Mouse (Mus musculus) neural tube, embryonic 13.5 days (tissue): ENCODE results near the gene Ap3m1. TPM values are rescaled to one million over a fixed set of nuclear protein-coding genes. Genes with fewer than 3 reads are reported as not detected.

ENCODE experiments used
- ATAC-seq: fragments of 200-750 bp; cut with Nextera tagmentation; 2 replicates; pipeline ENCODE4 v1.8.0; 2017; ENCODE audit warnings: low read depth, mild to moderate bottlenecking, moderate TSS enrichment, moderate library complexity
- H3K27ac ChIP-seq: fragments of 300-500 bp; sonication (generic); replicated peaks from 2 replicates; pipeline ENCODE4 v1.5.1; 2015; ENCODE audit warnings: moderate library complexity, mild to moderate bottlenecking, inconsistent platforms
- H3K27me3 ChIP-seq: fragments of 300-500 bp; sonication (generic); 2 replicates; pipeline ENCODE4 v1.6.1; 2015; ENCODE audit warnings: mild to moderate bottlenecking, inconsistent platforms
- H3K36me3 ChIP-seq: fragments of 300-500 bp; sonication (generic); 2 replicates; pipeline ENCODE4 v1.6.1; 2015; ENCODE audit warnings: mild to moderate bottlenecking, inconsistent platforms
- H3K4me1 ChIP-seq: fragments of 300-500 bp; sonication (generic); replicated peaks from 2 replicates; pipeline ENCODE4 v1.6.1; 2015; ENCODE audit warnings: inconsistent platforms
- H3K4me2 ChIP-seq: fragments of 300-500 bp; sonication (generic); 2 replicates; pipeline ENCODE4 v1.6.1; 2015; ENCODE audit warnings: inconsistent platforms, mild to moderate bottlenecking, moderate library complexity
- H3K4me3 ChIP-seq: fragments of 300-500 bp; sonication (generic); 2 replicates; pipeline ENCODE4 v1.5.1; 2015; ENCODE audit warnings: mild to moderate bottlenecking, inconsistent platforms
- H3K9ac ChIP-seq: fragments of 300-500 bp; sonication (generic); 2 replicates; pipeline ENCODE4 v1.6.1; 2015; ENCODE audit warnings: moderate library complexity, mild to moderate bottlenecking, inconsistent platforms
- H3K9me3 ChIP-seq: fragments of 300-500 bp; sonication (generic); 2 replicates; pipeline ENCODE4 v1.6.1; 2016; ENCODE audit warnings: inconsistent platforms
- WGBS: fragments of 180-500 bp; shearing (Covaris S2); methylation state at CpG from one replicate; pipeline ENCODE4 v1.1.7; 2015; 5-methylcytosine and 5-hydroxymethylcytosine counted together
- polyA plus RNA-seq: library from polyadenylated mRNA; unstranded; fragments of >200 nt; fragmentation: Nextera tagmentation; extraction: Ambion mirVana; gene quantifications from 2 replicates; pipeline ENCODE4 v1.2.1, GENCODE M21; 2015

The Ap3m1 gene
- polyA plus RNA-seq, 1 experiment from 2014 or later = 92.6 TPM

- 91% methylated on average over 3 of the region's 3 CpGs for WGBS
- Histone ChIP-seq H3K4me2 (no peak overlapping the region), H3K4me3 (no peak overlapping the region), H3K4me1 (0 out of 2 replicates have a peak, but pooled peaks cover 5% of the 10 kb centered on the region), H3K9me3 (no peaks in the 10 kb centered on the region), H3K36me3 (peaks cover 83% of the 10 kb centered on the region), H3K9ac (no peak overlapping the region), H3K27ac (no peak overlapping the region), H3K27me3 (no peaks in the 10 kb centered on the region)
- ATAC-seq = no peak
These were observed 17.5 kb downstream of the Ap3m1 start for GRCm38 (mm10) chr14:21034791-21035190.

- H3K4me1 ChIP-seq = 0 out of 2 replicates have a peak, but pooled peaks cover 5% of the 10 kb centered on the region
- no peak overlapping the region for H3K4me2 ChIP-seq
- 93% methylated on average over 4 of the region's 4 CpGs for WGBS
- H3K9me3 ChIP-seq = no peaks in the 10 kb centered on the region
- ATAC-seq = no peak
- H3K27ac ChIP-seq = no peak overlapping the region
- no peaks in the 10 kb centered on the region for H3K27me3 ChIP-seq
- no peak overlapping the region for H3K9ac ChIP-seq
- H3K4me3 ChIP-seq = no peak overlapping the region
- peaks cover 83% of the 10 kb centered on the region for H3K36me3 ChIP-seq
These were observed 18.0 kb downstream of the Ap3m1 start for GRCm38 (mm10) chr14:21034271-21034670.

DNA sequence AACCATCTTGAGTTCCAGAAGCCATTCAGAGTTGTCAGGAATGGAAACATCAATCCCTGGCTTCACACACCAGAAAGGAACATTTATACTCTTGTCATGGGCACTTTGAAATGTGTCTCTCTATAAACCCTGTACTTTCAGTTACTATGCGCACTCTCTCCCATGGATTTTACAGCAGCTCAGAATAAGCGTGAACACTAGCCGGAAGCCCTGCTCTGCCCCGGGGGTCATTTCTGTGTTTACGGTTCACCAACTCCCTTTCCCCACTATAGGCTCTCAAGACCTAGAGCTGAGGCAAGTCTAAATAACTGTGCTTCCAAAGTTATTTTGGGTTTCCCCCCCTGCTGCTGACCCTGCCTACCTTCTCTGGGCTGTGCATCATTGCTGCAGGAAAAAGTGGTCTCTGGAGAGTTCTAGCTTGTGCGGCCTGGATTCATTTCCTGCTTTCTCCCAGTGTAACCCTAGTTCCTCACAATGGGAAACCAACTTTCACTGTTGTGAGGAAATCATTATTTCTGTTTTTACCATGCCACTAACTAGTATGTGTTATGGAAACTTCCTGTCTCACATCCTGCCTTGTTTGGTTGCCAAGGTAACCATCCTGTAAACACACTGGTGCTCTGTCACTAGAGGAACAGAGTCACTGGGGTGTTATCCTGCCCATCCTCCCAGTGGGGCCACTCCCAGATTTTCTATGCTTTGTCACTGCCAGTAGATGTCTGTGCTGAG is 20.4 kb downstream of the Ap3m1 start:
- Histone ChIP-seq H3K27ac (peak overlapping the region; percentile 33; the same call in 1 of the 2 replicates), H3K27me3 (no peaks in the 10 kb centered on the region), H3K36me3 (peaks cover 79% of the 10 kb centered on the region), H3K4me3 (no peak overlapping the region), H3K9ac (0 out of 2 replicates have a peak overlapping the region, but pooled peaks have one; percentile 31), H3K9me3 (no peaks in the 10 kb centered on the region), H3K4me1 (0 out of 2 replicates have a peak, but pooled peaks cover 5% of the 10 kb centered on the region), H3K4me2 (no peak overlapping the region)
- ATAC-seq = peak; percentile 63; the same call in 1 of the 2 replicates
- 54% methylated on average over 6 of the region's 6 CpGs for WGBS

GRCm38 (mm10) chr14:21029025-21029659 is 23.2 kb downstream of the Ap3m1 start:
- Histone ChIP-seq H3K27me3 (no peaks in the 10 kb centered on the region), H3K36me3 (peaks cover 78% of the 10 kb centered on the region), H3K27ac (no peak overlapping the region), H3K4me2 (no peak overlapping the region), H3K4me3 (no peak overlapping the region), H3K9me3 (no peaks in the 10 kb centered on the region), H3K4me1 (0 out of 2 replicates have a peak, but pooled peaks cover 5% of the 10 kb centered on the region), H3K9ac (no peak overlapping the region)
- WGBS = 90% methylated on average over 11 of the region's 11 CpGs
- ATAC-seq = no peak

DNA sequence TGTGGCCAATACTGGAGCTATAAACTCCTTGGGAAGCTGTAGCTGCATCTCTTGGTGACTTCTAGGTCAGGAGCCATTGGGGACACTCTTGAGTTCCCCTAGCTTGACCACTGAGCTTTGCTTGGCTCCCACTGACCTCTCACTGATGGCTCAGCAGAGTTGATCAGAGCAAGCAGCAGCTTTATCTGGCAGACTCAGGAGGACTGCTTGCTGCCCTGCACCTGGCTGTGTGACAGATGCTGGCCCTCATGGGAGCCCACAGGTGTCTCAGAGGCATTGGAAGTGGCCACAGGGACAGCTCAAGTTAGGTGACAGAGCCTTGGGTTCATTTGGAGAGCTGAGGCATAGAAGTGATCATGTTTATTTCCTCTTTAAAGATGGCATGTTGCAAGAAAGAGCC is 24.8 kb downstream of the Ap3m1 start:
- Histone ChIP-seq H3K9ac (no peak overlapping the region), H3K36me3 (peaks cover 78% of the 10 kb centered on the region), H3K4me1 (0 out of 2 replicates have a peak, but pooled peaks cover 5% of the 10 kb centered on the region), H3K4me3 (no peak overlapping the region), H3K4me2 (no peak overlapping the region), H3K9me3 (no peaks in the 10 kb centered on the region), H3K27ac (no peak overlapping the region), H3K27me3 (no peaks in the 10 kb centered on the region)
- no peak for ATAC-seq

- Histone ChIP-seq H3K27ac (no peak overlapping the region), H3K36me3 (peaks cover 62% of the 10 kb centered on the region), H3K4me1 (no peaks in the 10 kb centered on the region), H3K9ac (no peak overlapping the region), H3K27me3 (no peaks in the 10 kb centered on the region), H3K4me3 (no peak overlapping the region), H3K4me2 (no peak overlapping the region), H3K9me3 (no peaks in the 10 kb centered on the region)
- no peak for ATAC-seq
- WGBS = 86% methylated on average over 8 of the region's 8 CpGs
These were observed 31.9 kb downstream of the Ap3m1 start for GRCm38 (mm10) chr14:21020435-21020834.

- Histone ChIP-seq H3K27ac (no peak overlapping the region), H3K9ac (no peak overlapping the region), H3K9me3 (no peaks in the 10 kb centered on the region), H3K4me2 (no peak overlapping the region), H3K4me1 (no peaks in the 10 kb centered on the region), H3K4me3 (no peak overlapping the region), H3K27me3 (no peaks in the 10 kb centered on the region), H3K36me3 (peaks cover 56% of the 10 kb centered on the region)
- WGBS = 53% methylated on average over 3 of the region's 3 CpGs
- peak; percentile 47; the same call in 1 of the 2 replicates for ATAC-seq
These were observed 33.3 kb downstream of the Ap3m1 start for GRCm38 (mm10) chr14:21018977-21019376.

DNA sequence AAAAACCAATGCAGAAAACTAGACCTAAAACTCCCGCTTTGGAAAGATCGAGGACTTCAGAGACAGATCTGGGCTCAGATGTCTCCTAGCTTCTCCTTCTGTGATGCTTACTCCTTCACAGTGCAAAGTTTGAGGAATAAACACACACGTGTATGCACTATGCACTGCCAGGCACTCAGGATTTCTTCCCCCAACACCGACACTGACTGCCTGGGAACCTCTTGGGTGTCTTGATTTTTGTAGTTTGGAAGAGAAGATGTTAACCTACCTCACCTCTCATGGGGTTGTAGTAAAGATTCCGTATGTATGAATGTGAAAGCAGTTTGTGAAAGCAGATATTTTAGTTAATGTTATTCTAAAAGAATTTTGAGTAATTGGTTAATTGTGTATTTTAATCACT is 34.4 kb downstream of the Ap3m1 start:
- H3K9ac ChIP-seq = no peak overlapping the region
- no peak overlapping the region for H3K27ac ChIP-seq
- 91% methylated on average over 5 of the region's 5 CpGs for WGBS
- H3K4me3 ChIP-seq = no peak overlapping the region
- no peaks in the 10 kb centered on the region for H3K4me1 ChIP-seq
- no peaks in the 10 kb centered on the region for H3K9me3 ChIP-seq
- peaks cover 50% of the 10 kb centered on the region for H3K36me3 ChIP-seq
- no peaks in the 10 kb centered on the region for H3K27me3 ChIP-seq
- no peak overlapping the region for H3K4me2 ChIP-seq
- no peak for ATAC-seq

GRCm38 (mm10) chr14:21013800-21014334 is 38.4 kb downstream of the Ap3m1 start:
- ATAC-seq = no peak
- WGBS = 84% methylated on average over 5 of the region's 5 CpGs
- no peak overlapping the region for H3K4me2 ChIP-seq
- no peak overlapping the region for H3K27ac ChIP-seq
- peaks cover 37% of the 10 kb centered on the region for H3K36me3 ChIP-seq
- no peaks in the 10 kb centered on the region for H3K27me3 ChIP-seq
- H3K4me3 ChIP-seq = no peak overlapping the region
- no peaks in the 10 kb centered on the region for H3K9me3 ChIP-seq
- H3K4me1 ChIP-seq = no peaks in the 10 kb centered on the region
- no peak overlapping the region for H3K9ac ChIP-seq

DNA sequence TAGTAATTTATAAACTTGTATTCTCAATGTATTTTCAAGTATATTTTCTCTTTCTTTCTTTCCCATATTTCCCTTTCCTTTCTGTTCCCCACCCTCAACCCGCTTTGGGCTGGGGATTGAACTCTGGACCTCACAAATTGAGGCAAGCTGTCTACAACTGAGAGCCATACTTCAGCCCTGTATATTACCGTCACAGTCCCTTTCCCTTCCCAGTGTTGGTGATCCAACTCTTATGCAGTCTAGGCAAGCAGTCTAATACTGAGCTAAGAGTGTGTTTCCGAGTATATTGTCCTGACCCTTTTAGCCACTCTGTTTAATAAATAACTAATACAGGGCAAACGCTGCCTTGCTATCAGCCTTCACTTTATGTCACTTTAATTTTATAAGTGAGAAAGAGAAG is 52.7 kb downstream of the Ap3m1 start:
- Histone ChIP-seq H3K36me3 (peaks cover 18% of the 10 kb centered on the region; the same call in 1 of the 2 replicates), H3K27ac (no peak overlapping the region), H3K4me3 (no peak overlapping the region), H3K27me3 (no peaks in the 10 kb centered on the region), H3K9ac (no peak overlapping the region), H3K9me3 (no peaks in the 10 kb centered on the region), H3K4me1 (no peaks in the 10 kb centered on the region), H3K4me2 (no peak overlapping the region)
- WGBS = 94% methylated on average over 4 of the region's 4 CpGs
- no peak for ATAC-seq

GRCm38 (mm10) chr14:20997548-20997947 is 54.8 kb downstream of the Ap3m1 start:
- Histone ChIP-seq H3K9me3 (no peaks in the 10 kb centered on the region), H3K9ac (no peak overlapping the region), H3K36me3 (peaks cover 12% of the 10 kb centered on the region; the same call in 1 of the 2 replicates), H3K4me1 (no peaks in the 10 kb centered on the region), H3K27ac (peak overlapping the region; percentile 38; the same call in 1 of the 2 replicates), H3K27me3 (no peaks in the 10 kb centered on the region), H3K4me2 (no peak overlapping the region), H3K4me3 (no peak overlapping the region)
- whole genome bisulfite sequencing = 41% methylated on average over 3 of the region's 3 CpGs
- no peak for ATAC-seq

GRCm38 (mm10) chr14:20996361-20996760 is 55.9 kb downstream of the Ap3m1 start:
- Histone ChIP-seq H3K36me3 (peaks cover 19% of the 10 kb centered on the region; the same call in 1 of the 2 replicates), H3K4me1 (no peaks in the 10 kb centered on the region), H3K27ac (no peak overlapping the region), H3K9ac (no peak overlapping the region), H3K4me2 (no peak overlapping the region), H3K4me3 (no peak overlapping the region), H3K27me3 (no peaks in the 10 kb centered on the region), H3K9me3 (no peaks in the 10 kb centered on the region; the same call in 1 of the 2 replicates)
- ATAC-seq = no peak
- WGBS = 72% methylated on average over 5 of the region's 5 CpGs
